Mouse (Mus musculus) neural tube, embryonic 14.5 days (tissue): ENCODE results near the gene Zfp566. TPM values are rescaled to one million over a fixed set of nuclear protein-coding genes. Genes with fewer than 3 reads are reported as not detected.

Experiments used
- ATAC-seq: fragments of 200-750 bp; cut with Nextera tagmentation; 2 replicates; pipeline ENCODE4 v1.8.0; 2017; ENCODE audit warnings: low read depth, mild to moderate bottlenecking, moderate TSS enrichment, moderate library complexity
- H3K27ac ChIP-seq: fragments of 300-500 bp; sonication (generic); 2 replicates; pipeline ENCODE4 v1.5.1; 2014; ENCODE audit warnings: low read depth, mild to moderate bottlenecking, control low read depth, low read length, moderate library complexity, mixed read lengths
- H3K27me3 ChIP-seq: fragments of 300-500 bp; sonication (generic); 2 replicates; pipeline ENCODE4 v1.6.1; 2014; ENCODE audit warnings: low read length; ENCODE audit not compliant: control insufficient read depth, insufficient read depth
- H3K36me3 ChIP-seq: fragments of 300-500 bp; sonication (generic); 2 replicates; pipeline ENCODE4 v1.6.1; 2014; ENCODE audit warnings: low read length, mixed read lengths; ENCODE audit not compliant: control insufficient read depth, insufficient read depth
- H3K4me1 ChIP-seq: fragments of 300-500 bp; sonication (generic); 2 replicates; pipeline ENCODE4 v1.6.1; 2014; ENCODE audit warnings: low read length; ENCODE audit not compliant: control insufficient read depth, insufficient read depth
- H3K4me2 ChIP-seq: fragments of 300-500 bp; sonication (generic); 2 replicates; pipeline ENCODE4 v1.6.1; 2014; ENCODE audit warnings: mild to moderate bottlenecking, low read depth, low read length, control low read depth
- H3K4me3 ChIP-seq: fragments of 300-500 bp; sonication (generic); 2 replicates; pipeline ENCODE4 v1.5.1; 2014; ENCODE audit warnings: low read depth, low read length, control low read depth, mixed read lengths
- H3K9ac ChIP-seq: fragments of 300-500 bp; sonication (generic); replicated peaks from 2 replicates; pipeline ENCODE4 v1.6.1; 2014; ENCODE audit warnings: low read depth, mild to moderate bottlenecking, control low read depth, low read length, mixed read lengths
- H3K9me3 ChIP-seq: fragments of 300-500 bp; sonication (generic); 2 replicates; pipeline ENCODE4 v1.6.1; 2016; ENCODE audit warnings: low read length; ENCODE audit not compliant: control insufficient read depth
- WGBS: fragments of 180-500 bp; shearing (Covaris S2); extraction: QIAGEN DNeasy Blood & Tissue Kit; methylation state at CpG from one replicate; pipeline ENCODE4 v1.1.7; 2014; 5-methylcytosine and 5-hydroxymethylcytosine counted together
- microRNA-seq: library from miRNA; unstranded; fragments of <30 nt; microRNA quantifications from one replicate; pipeline ENCODE4, GENCODE M21; 2016
- polyA plus RNA-seq: library from polyadenylated mRNA; unstranded; fragments of >200 nt; fragmentation: Nextera tagmentation; extraction: Ambion mirVana; gene quantifications from 2 replicates; pipeline ENCODE4 v1.2.1, GENCODE M21; 2014

Zfp566 gene
- polyA plus RNA-seq, 1 experiment from 2014 or later, result 17.1 TPM

- no peak overlapping the region for H3K4me2 ChIP-seq
- no peaks in the 10 kb centered on the region for H3K4me1 ChIP-seq
- no peak overlapping the region for H3K4me3 ChIP-seq
- ATAC-seq, result no peak
- H3K36me3 ChIP-seq, result peaks cover 6% of the 10 kb centered on the region; the same call in 1 of the 2 replicates
- H3K27me3 ChIP-seq, result no peaks in the 10 kb centered on the region
- no peak overlapping the region for H3K9ac ChIP-seq
- no peaks in the 10 kb centered on the region for H3K9me3 ChIP-seq
- H3K27ac ChIP-seq, result no peak overlapping the region
- 80% methylated on average over 3 of the region's 3 CpGs for WGBS
These were observed 58.9 kb downstream of the Zfp566 start for GRCm38 (mm10) chr7:30031379-30031778.

- Histone ChIP-seq H3K36me3 (peaks cover 5% of the 10 kb centered on the region; the same call in 1 of the 2 replicates), H3K4me2 (no peak overlapping the region), H3K9ac (no peak overlapping the region), H3K9me3 (no peaks in the 10 kb centered on the region), H3K4me3 (no peak overlapping the region), H3K27me3 (no peaks in the 10 kb centered on the region), H3K4me1 (no peaks in the 10 kb centered on the region), H3K27ac (no peak overlapping the region)
- no peak for ATAC-seq
- WGBS, result 44% methylated on average over 6 of the region's 6 CpGs
These were observed 59.6 kb downstream of the Zfp566 start for GRCm38 (mm10) chr7:30030677-30031076.

- ATAC-seq, result no peak
- H3K9me3 ChIP-seq, result no peaks in the 10 kb centered on the region
- H3K4me2 ChIP-seq, result no peak overlapping the region
- no peak overlapping the region for H3K4me3 ChIP-seq
- no peak overlapping the region for H3K27ac ChIP-seq
- H3K36me3 ChIP-seq, result peaks cover 12% of the 10 kb centered on the region
- no peaks in the 10 kb centered on the region for H3K27me3 ChIP-seq
- 92% methylated on average over 3 of the region's 3 CpGs for WGBS
- no peak overlapping the region for H3K9ac ChIP-seq
- no peaks in the 10 kb centered on the region for H3K4me1 ChIP-seq
These were observed 61.8 kb downstream of the Zfp566 start for GRCm38 (mm10) chr7:30028572-30028971.

Small RNA genes lying within 50 kb of the gene (microRNA-seq; reads per million reads assigned to microRNA genes)
- not detected for gene Gm23368

Other genes starting within 250 kb of the Zfp566 start
- 13.4 and 16.0 TPM in 2 replicates for gene Zfp940, start 236.9 kb downstream of the Zfp566 start, polyA plus RNA-seq
- 24.2 and 28.3 TPM in 2 replicates for gene Zfp420, start 230.5 kb downstream of the Zfp566 start, polyA plus RNA-seq
- gene Zfp27, start 184.0 kb downstream of the Zfp566 start, polyA plus RNA-seq, result 17.0 and 19.5 TPM in 2 replicates
- gene Zfp383, start 182.3 kb downstream of the Zfp566 start, polyA plus RNA-seq, result 7.7 and 9.7 TPM in 2 replicates
- gene Zfp74, start 136.4 kb downstream of the Zfp566 start, polyA plus RNA-seq, result 21.2 and 25.3 TPM in 2 replicates
- 4.0 and 5.5 TPM in 2 replicates for gene Zfp568, start 106.6 kb downstream of the Zfp566 start, polyA plus RNA-seq
- gene Zfp14, start 39.1 kb downstream of the Zfp566 start, polyA plus RNA-seq, result 13.4 and 13.7 TPM in 2 replicates
- gene Zfp82, start 17.6 kb downstream of the Zfp566 start, polyA plus RNA-seq, result 10.2 and 11.0 TPM in 2 replicates
- 2.1 and 4.3 TPM in 2 replicates for gene Gm26920, start 117 bp downstream of the Zfp566 start, polyA plus RNA-seq
- gene Zfp260, start 4.2 kb upstream of the Zfp566 start, polyA plus RNA-seq, result 87.8 and 102 TPM in 2 replicates
- gene Zfp382, start 31.4 kb upstream of the Zfp566 start, polyA plus RNA-seq, result 13.5 and 14.4 TPM in 2 replicates
- gene Zfp146, start 79.2 kb upstream of the Zfp566 start, polyA plus RNA-seq, result 9.9 and 17.6 TPM in 2 replicates
- 4.7 and 5.9 TPM in 2 replicates for gene Cox7a1, start 93.6 kb upstream of the Zfp566 start, polyA plus RNA-seq
- gene Capns1, start 108.3 kb upstream of the Zfp566 start, polyA plus RNA-seq, result 61.7 and 63.1 TPM in 2 replicates
- 176 and 217 TPM in 2 replicates for gene Polr2i, start 141.4 kb upstream of the Zfp566 start, polyA plus RNA-seq
- gene Tbcb, start 141.7 kb upstream of the Zfp566 start, polyA plus RNA-seq, result 402 and 413 TPM in 2 replicates
- gene Ovol3, start 145.2 kb upstream of the Zfp566 start, polyA plus RNA-seq, result not detected in 2 replicates
- gene Thap8, start 189.6 kb upstream of the Zfp566 start, polyA plus RNA-seq, result 0.99 and 1.0 TPM in 2 replicates
- 3.1 and 3.7 TPM in 2 replicates for gene Wdr62, start 189.9 kb upstream of the Zfp566 start, polyA plus RNA-seq
- gene Clip3, start 201.2 kb upstream of the Zfp566 start, polyA plus RNA-seq, result 115 and 133 TPM in 2 replicates
- gene Alkbh6, start 218.2 kb upstream of the Zfp566 start, polyA plus RNA-seq, result 134 and 137 TPM in 2 replicates
- 12.7 and 16.9 TPM in 2 replicates for gene Syne4, start 224.3 kb upstream of the Zfp566 start, polyA plus RNA-seq
- gene E130208F15Rik, start 231.2 kb upstream of the Zfp566 start, polyA plus RNA-seq, result not detected in 2 replicates
- gene Sdhaf1, start 233.4 kb upstream of the Zfp566 start, polyA plus RNA-seq, result 16.3 and 20.1 TPM in 2 replicates